Mouse (Mus musculus): ENCODE measurements around the gene Tet3. TPM values are rescaled to one million over a fixed set of nuclear protein-coding genes. Genes with fewer than 3 reads are reported as not detected.

Tet3 gene
- polyA plus RNA-seq, 1 experiment: 9.3 TPM

- WGBS: 52% methylated on average over 4 of the region's 4 CpGs
- DNase-seq (ENCODE audit: low read depth, low spot score): no peak
These were observed 64.8 kb downstream of the Tet3 start for GRCm38 (mm10) chr6:83394122-83394521.

- 33% methylated on average over 8 of the region's 8 CpGs for WGBS
- DNase-seq (ENCODE audit: low read depth, low spot score): no peak
These were observed 66.6 kb downstream of the Tet3 start for GRCm38 (mm10) chr6:83392166-83392780.

GRCm38 (mm10) chr6:83385569-83386090, 73.3 kb downstream of the Tet3 start:
- 86% methylated on average over 9 of the region's 9 CpGs for WGBS
- no peak for DNase-seq (ENCODE audit: low read depth, low spot score)

- DNase-seq (ENCODE audit: low read depth, low spot score): no peak
- 77% methylated on average over 10 of the region's 10 CpGs for WGBS
These were observed 77.1 kb downstream of the Tet3 start for GRCm38 (mm10) chr6:83381510-83382491.

- 88% methylated on average over 9 of the region's 9 CpGs for WGBS
- no peak for DNase-seq (ENCODE audit: low read depth, low spot score)
These were observed 85.1 kb downstream of the Tet3 start for GRCm38 (mm10) chr6:83373704-83374300.

- DNase-seq (ENCODE audit: low read depth, low spot score): no peak
These were observed 87.5 kb downstream of the Tet3 start for GRCm38 (mm10) chr6:83371350-83371749.

GRCm38 (mm10) chr6:83370316-83370965, 88.4 kb downstream of the Tet3 start:
- WGBS: 81% methylated on average over 21 of the region's 21 CpGs

More at GRCm38 (mm10) chr6:83371350-83371749, 87.5 kb downstream of the Tet3 start:
- 88% methylated on average over 3 of the region's 3 CpGs for WGBS

GRCm38 (mm10) chr6:83363075-83363474, 95.8 kb downstream of the Tet3 start:
- DNase-seq (ENCODE audit: low read depth, low spot score): no peak
- WGBS: 84% methylated on average over 12 of the region's 12 CpGs

More at GRCm38 (mm10) chr6:83370316-83370965, 88.4 kb downstream of the Tet3 start:
- DNase-seq (ENCODE audit: low read depth, low spot score): no peak

- no peak for DNase-seq (ENCODE audit: low read depth, low spot score)
- WGBS: 90% methylated on average over 11 of the region's 11 CpGs
These were observed 97.2 kb downstream of the Tet3 start for GRCm38 (mm10) chr6:83361523-83362248.

GRCm38 (mm10) chr6:83357436-83357835, 101.4 kb downstream of the Tet3 start:
- 88% methylated on average over 10 of the region's 10 CpGs for WGBS
- no peak for DNase-seq (ENCODE audit: low read depth, low spot score)

- DNase-seq (ENCODE audit: low read depth, low spot score): no peak
- 23% methylated on average over 7 of the region's 7 CpGs for WGBS
These were observed 102.2 kb downstream of the Tet3 start for GRCm38 (mm10) chr6:83356569-83357138.

GRCm38 (mm10) chr6:83354856-83355781, 103.8 kb downstream of the Tet3 start:
- no peak for DNase-seq (ENCODE audit: low read depth, low spot score)
- WGBS: 47% methylated on average over 9 of the region's 9 CpGs

- WGBS: 94% methylated on average over 24 of the region's 24 CpGs
- no peak for DNase-seq (ENCODE audit: low read depth, low spot score)
These were observed 106.0 kb downstream of the Tet3 start for GRCm38 (mm10) chr6:83352666-83353410.

GRCm38 (mm10) chr6:83351490-83352160, 107.3 kb downstream of the Tet3 start:
- no peak for DNase-seq (ENCODE audit: low read depth, low spot score)
- WGBS: 78% methylated on average over 7 of the region's 7 CpGs

GRCm38 (mm10) chr6:83350851-83351405, 108.0 kb downstream of the Tet3 start:
- no peak for DNase-seq (ENCODE audit: low read depth, low spot score)
- WGBS: 89% methylated on average over 16 of the region's 16 CpGs

- DNase-seq (ENCODE audit: low read depth, low spot score): no peak
- 71% methylated on average over 7 of the region's 7 CpGs for WGBS
These were observed 108.7 kb downstream of the Tet3 start for GRCm38 (mm10) chr6:83350172-83350571.
